Mouse (Mus musculus) stomach, postnatal 0 days (tissue): ENCODE measurements at regions not wholly inside any gene's neighbourhood (a gene's known extent, or its start where the extent isn't known, plus 50 kb on each side); places are given as distances from the start of the nearest gene placed in this dataset.

Experiments used
- CTCF ChIP-seq: IDR thresholded peaks from 2 replicates; pipeline ENCODE4 v1.5.1; 2016; ENCODE audit warnings: antibody characterized with exemption, low read depth, mild to moderate bottlenecking, moderate library complexity
- EP300 ChIP-seq: optimal IDR thresholded peaks from 2 replicates; pipeline ENCODE3; 2016; ENCODE audit warnings: antibody characterized with exemption

GRCm38 (mm10) chr6:52429204-52429552, 115.9 kb downstream of the Evx1 start:
- TF ChIP-seq CTCF = no peak
- TF ChIP-seq EP300 = no peak
